Mouse (Mus musculus) CH12.LX (cell line): Measurements from ENCODE around the gene Fgd6.

Source experiments
- CTCF ChIP-seq, 2 experiments: IDR thresholded peaks in 1 of 2; conservative IDR thresholded peaks in 1 of 2; 2 replicates each; pipeline ENCODE4 v1.5.1; 2011 to 2012; ENCODE audit warnings: low read depth in 2 of 2, low read length in 2 of 2, improper control_type of control experiment in 1 of 2, inconsistent platforms in 1 of 2, mild to moderate bottlenecking in 1 of 2, moderate library complexity in 1 of 2
- ELF1 ChIP-seq: IDR thresholded peaks from 2 replicates; pipeline ENCODE4 v1.6.1; 2014; ENCODE audit warnings: low read depth, mild to moderate bottlenecking, inconsistent platforms, low read length, improper control_type of control experiment
- EP300 ChIP-seq: IDR thresholded peaks from 2 replicates; pipeline ENCODE4 v1.6.1; 2011; ENCODE audit warnings: low read length, improper control_type of control experiment
- IRF4 ChIP-seq: IDR thresholded peaks from 2 replicates; pipeline ENCODE4 v1.6.1; 2014; ENCODE audit warnings: low read depth, mild to moderate bottlenecking, inconsistent platforms, low read length, improper control_type of control experiment
- JUND ChIP-seq: conservative IDR thresholded peaks from 2 replicates; pipeline ENCODE4 v1.6.1; 2011; ENCODE audit warnings: low read depth, low read length, improper control_type of control experiment
- KAT2A ChIP-seq: IDR thresholded peaks from 2 replicates; pipeline ENCODE4 v1.6.1; 2012; ENCODE audit warnings: low read length, improper control_type of control experiment, inconsistent platforms; ENCODE audit not compliant: insufficient replicate concordance
- MAX ChIP-seq: IDR thresholded peaks from 2 replicates; pipeline ENCODE4 v1.6.1; 2011; ENCODE audit warnings: low read length, improper control_type of control experiment
- MAZ ChIP-seq: IDR thresholded peaks from 2 replicates; pipeline ENCODE4 v1.6.1; 2012; ENCODE audit warnings: low read depth, mild to moderate bottlenecking, inconsistent platforms, low read length, improper control_type of control experiment, moderate library complexity
- MEF2A ChIP-seq: IDR thresholded peaks from 2 replicates; pipeline ENCODE4 v1.6.1; 2014; ENCODE audit warnings: low read depth, mild to moderate bottlenecking, inconsistent platforms, low read length, improper control_type of control experiment, borderline replicate concordance
- NELFE ChIP-seq: IDR thresholded peaks from 2 replicates; pipeline ENCODE4 v1.6.1; 2011; ENCODE audit warnings: low read depth, low read length, improper control_type of control experiment
- POLR2A ChIP-seq: IDR thresholded peaks from 2 replicates; pipeline ENCODE4 v1.6.1; 2011; ENCODE audit warnings: low read depth, mild to moderate bottlenecking, improper control_type of control experiment, low read length
- POLR2AphosphoS2 ChIP-seq: IDR thresholded peaks from 2 replicates; pipeline ENCODE4 v1.6.1; 2011; ENCODE audit warnings: low read depth, low read length, improper control_type of control experiment
- TCF12 ChIP-seq: IDR thresholded peaks from 2 replicates; pipeline ENCODE4 v1.6.1; 2014; ENCODE audit warnings: low read depth, mild to moderate bottlenecking, inconsistent platforms, low read length, improper control_type of control experiment
- ZC3H11A ChIP-seq: IDR thresholded peaks from 2 replicates; pipeline ENCODE4 v1.6.1; 2012; ENCODE audit warnings: low read depth, mild to moderate bottlenecking, inconsistent platforms, low read length, improper control_type of control experiment

GRCm38 (mm10) chr10:94129680-94130119 is 93.9 kb downstream of the Fgd6 start:
- no peak for TF ChIP-seq EP300
- no peak for TF ChIP-seq CTCF (conservative IDR thresholded peaks at IDR 0.05 in 1 of 2, IDR thresholded peaks at IDR 0.05 in 1 of 2; ENCODE audit: low read depth in 2 of 2, low read length in 2 of 2)
- no peak for TF ChIP-seq POLR2A
- TF ChIP-seq ELF1, result no peak
- TF ChIP-seq NELFE, result no peak
- TF ChIP-seq ZC3H11A, result no peak
- TF ChIP-seq IRF4, result no peak
- no peak for TF ChIP-seq TCF12
- no peak for TF ChIP-seq KAT2A
- no peak for TF ChIP-seq MAZ
- no peak for TF ChIP-seq MAX
- no peak for TF ChIP-seq MEF2A
- no peak for TF ChIP-seq POLR2AphosphoS2
- TF ChIP-seq JUND, result no peak
